Mouse (Mus musculus): Measurements from ENCODE around the gene Zdhhc21. TPM values are rescaled to one million over a fixed set of nuclear protein-coding genes. Genes with fewer than 3 reads are reported as not detected.

Zdhhc21 gene
- total RNA-seq (2021) = 10 to 100 TPM; 43.7 to 46.7 TPM
- long read RNA-seq, experiment 1, full-length matches to known transcripts = 6 of 15 reads
- long read RNA-seq, experiment 1, partial matches to known transcripts = 3 of 15 reads
- long read RNA-seq, experiment 1, other reads (novel, unspliced or antisense) = 6 of 15 reads
- long read RNA-seq, experiment 2, full-length matches to known transcripts = 5 of 11 reads
- long read RNA-seq, experiment 2, partial matches to known transcripts = 0 of 11 reads
- long read RNA-seq, experiment 2, other reads (novel, unspliced or antisense) = 6 of 11 reads

GRCm38 (mm10) chr4:82859131-82860125, at the start of gene Zdhhc21:
TSS of gene Zdhhc21 (minus strand) at chr4:82859958.
- peak; percentile 75 to 83 for DNase-seq (ENCODE audit: low spot score in 2 of 2)

- no peak for DNase-seq (ENCODE audit: low spot score in 2 of 2)
These were observed 35.5 kb upstream of the Zdhhc21 start for GRCm38 (mm10) chr4:82895227-82895626.

DNA sequence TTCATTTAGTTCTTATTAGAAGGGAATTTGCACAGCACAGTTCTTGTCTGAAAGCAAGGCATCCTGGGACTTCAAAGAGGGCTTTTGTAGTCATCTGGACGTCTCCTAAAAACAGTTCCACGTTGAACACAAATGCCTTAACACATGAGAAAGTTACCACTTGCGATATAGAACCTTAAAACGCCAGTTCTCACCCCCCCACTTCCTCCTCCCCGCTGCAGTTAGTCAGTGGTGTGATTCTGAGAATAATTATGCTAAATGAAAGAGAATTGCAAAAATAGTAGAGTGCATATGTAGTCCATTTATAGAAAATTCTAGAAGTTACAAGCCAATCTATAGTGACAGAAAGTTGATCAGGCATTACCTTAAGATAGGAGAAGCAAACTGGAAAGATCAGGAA, 32.5 kb upstream of the Zdhhc21 start:
- no peak for DNase-seq (ENCODE audit: low spot score in 2 of 2)

DNA sequence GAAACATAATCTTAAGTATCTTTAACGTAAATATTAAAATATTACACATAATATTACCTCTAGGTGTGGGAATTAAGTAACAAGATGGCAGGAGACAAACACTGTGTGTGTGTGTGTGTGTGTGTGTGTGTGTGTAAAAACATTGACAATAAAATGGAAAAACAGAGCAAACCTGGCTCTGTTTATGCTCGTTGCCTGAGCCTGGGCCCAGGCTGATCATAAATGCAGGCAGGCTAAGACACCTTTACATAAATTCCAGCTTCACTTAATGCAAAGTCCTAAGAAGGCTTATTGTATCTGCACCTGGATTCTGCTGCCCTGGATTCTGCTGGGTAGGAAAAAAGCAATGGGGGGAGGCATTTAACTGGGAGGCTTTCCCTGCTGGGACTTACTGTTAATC, 31.8 kb upstream of the Zdhhc21 start:
- no peak for DNase-seq (ENCODE audit: low spot score in 2 of 2)

- DNase-seq (ENCODE audit: low spot score in 2 of 2) = peak; percentile 29 to 56
These were observed 31.3 kb upstream of the Zdhhc21 start for GRCm38 (mm10) chr4:82891049-82891448.

GRCm38 (mm10) chr4:82890585-82890984, 30.8 kb upstream of the Zdhhc21 start:
- no peak for DNase-seq (ENCODE audit: low spot score in 2 of 2)

GRCm38 (mm10) chr4:82886148-82886547, 26.4 kb upstream of the Zdhhc21 start:
- DNase-seq (ENCODE audit: low spot score in 2 of 2) = no peak

- DNase-seq (ENCODE audit: low spot score in 2 of 2) = no peak
These were observed 25.8 kb upstream of the Zdhhc21 start for GRCm38 (mm10) chr4:82885535-82885913.

GRCm38 (mm10) chr4:82884636-82885534, 25.1 kb upstream of the Zdhhc21 start, which contains the start of gene Cer1:
TSS of gene Cer1 (minus strand) at chr4:82885148.
- DNase-seq (ENCODE audit: low spot score in 2 of 2) = no peak

DNA sequence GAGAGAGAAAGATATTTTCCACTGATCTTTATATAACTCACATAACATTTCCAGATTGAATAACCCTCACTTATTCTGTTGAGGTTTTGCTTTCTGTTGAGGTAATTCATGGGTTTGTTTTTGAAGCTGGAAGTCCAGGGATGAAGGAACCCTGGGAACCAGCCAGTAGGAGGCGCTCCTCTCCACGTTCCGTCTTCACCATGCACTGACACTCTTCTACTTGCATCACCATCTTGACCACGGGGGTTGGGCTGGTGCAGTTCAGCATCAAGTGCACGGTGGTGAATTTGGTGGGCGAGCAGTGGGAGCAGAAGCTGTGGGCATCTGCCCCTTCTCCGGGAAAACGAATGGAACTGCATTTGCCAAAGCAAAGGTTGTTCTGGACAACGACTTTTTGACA, 22.7 kb upstream of the Zdhhc21 start:
- DNase-seq (ENCODE audit: low spot score in 2 of 2) = no peak

DNA sequence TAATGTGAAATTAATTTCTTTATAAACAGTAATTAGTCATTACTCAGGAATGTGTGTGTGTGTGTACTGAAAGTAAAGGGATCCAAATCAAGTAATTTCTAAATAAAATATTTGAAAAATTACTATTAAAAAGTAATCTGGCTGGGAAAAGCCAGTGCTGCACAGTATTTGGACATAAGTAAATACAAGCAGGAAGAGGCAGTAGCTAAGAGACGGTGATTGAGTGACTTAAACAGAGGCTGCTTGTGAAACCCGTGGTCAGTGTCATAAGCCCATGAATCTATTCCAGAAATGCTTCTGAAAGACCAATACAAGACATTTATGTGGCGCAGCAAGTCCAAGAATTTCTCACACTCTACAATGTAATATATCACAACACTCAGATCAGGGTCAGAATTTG, 21.6 kb upstream of the Zdhhc21 start:
- DNase-seq (ENCODE audit: low spot score in 2 of 2) = no peak

- DNase-seq (ENCODE audit: low spot score in 2 of 2) = no peak
These were observed 20.5 kb upstream of the Zdhhc21 start for GRCm38 (mm10) chr4:82880243-82880642.

- peak in 1 of 2 experiments; percentile 49 for DNase-seq (ENCODE audit: low spot score in 2 of 2)
These were observed 19.4 kb upstream of the Zdhhc21 start for GRCm38 (mm10) chr4:82879152-82879551.

GRCm38 (mm10) chr4:82876656-82877055, 16.9 kb upstream of the Zdhhc21 start:
- DNase-seq (ENCODE audit: low spot score in 2 of 2) = no peak

- no peak for DNase-seq (ENCODE audit: low spot score in 2 of 2)
These were observed 15.8 kb upstream of the Zdhhc21 start for GRCm38 (mm10) chr4:82875532-82875931.

GRCm38 (mm10) chr4:82874791-82875190, 15.0 kb upstream of the Zdhhc21 start:
- no peak for DNase-seq (ENCODE audit: low spot score in 2 of 2)

DNA sequence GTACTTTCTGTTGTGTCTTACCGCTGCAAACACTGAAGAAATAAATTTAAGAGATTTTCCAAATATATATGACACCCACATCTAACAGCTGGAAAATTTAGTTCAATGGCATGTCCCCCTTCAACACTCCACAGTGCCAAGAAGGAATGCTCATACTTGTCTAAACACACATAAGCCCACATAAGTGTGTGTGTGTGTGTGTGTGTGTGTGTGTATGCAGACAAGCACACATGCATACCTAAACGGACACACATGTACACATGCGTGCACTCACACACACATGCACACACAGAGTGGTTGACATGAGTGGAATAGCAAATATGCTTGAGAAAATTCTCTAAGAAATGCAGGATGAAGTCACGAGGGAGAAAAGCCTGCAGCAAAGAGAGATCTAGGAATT, 12.8 kb upstream of the Zdhhc21 start:
- DNase-seq (ENCODE audit: low spot score in 2 of 2) = no peak

GRCm38 (mm10) chr4:82872121-82872520, 12.4 kb upstream of the Zdhhc21 start:
- DNase-seq (ENCODE audit: low spot score in 2 of 2) = no peak

DNA sequence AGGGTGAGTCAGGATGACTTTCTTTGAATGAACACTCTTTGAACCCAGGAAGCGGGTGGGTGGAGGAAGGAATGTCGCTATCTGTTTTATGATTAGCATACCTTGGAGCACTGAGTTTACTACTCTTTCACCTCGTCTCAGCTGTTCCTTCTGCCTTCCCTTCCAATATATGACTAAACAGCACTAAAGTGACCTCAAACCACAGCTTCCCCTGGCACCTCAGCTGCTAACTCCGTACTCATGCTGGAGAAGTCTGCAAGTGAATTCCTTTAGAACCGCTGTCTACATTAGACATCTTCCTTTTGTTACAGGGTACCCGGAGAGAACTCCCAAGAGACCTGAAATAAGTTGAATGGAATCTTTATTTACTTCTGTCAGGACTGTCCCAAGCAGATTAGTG, 11.2 kb upstream of the Zdhhc21 start:
- no peak for DNase-seq (ENCODE audit: low spot score in 2 of 2)

GRCm38 (mm10) chr4:82867731-82868445, 8.1 kb upstream of the Zdhhc21 start:
- DNase-seq (ENCODE audit: low spot score in 2 of 2) = no peak
